Mouse (Mus musculus) urinary bladder, postnatal 25 days (tissue): ENCODE data around the gene Mecp2.
"Not testable (repeated sequence)": the region's sequence is repeated elsewhere in the genome, so short reads cannot be mapped to it uniquely, and the experiment has no call there.

Experiments
- DNase-seq: peaks from one replicate; pipeline ENCODE4 v3.0.0; 2022; ENCODE audit warnings: low spot score

The Mecp2 gene

DNA sequence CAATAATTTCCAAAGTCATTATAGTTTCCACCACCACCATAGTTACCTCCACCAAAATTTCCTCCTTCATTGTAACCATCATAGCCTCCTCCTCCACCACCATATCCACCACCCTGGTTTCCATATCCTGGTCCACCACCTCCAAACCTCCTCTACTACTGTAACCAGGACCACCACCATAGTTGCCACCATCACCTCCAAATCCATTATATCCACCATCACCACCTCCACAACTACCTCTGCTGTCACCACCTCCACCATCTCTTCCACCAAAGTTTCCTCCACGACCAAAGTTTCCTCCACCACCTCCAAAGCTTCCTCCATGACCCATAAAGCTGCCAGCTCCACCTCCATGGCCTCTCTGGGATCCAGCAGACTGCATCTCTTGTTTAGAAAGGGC lies at the start of gene Mecp2:
Gene Mecp2, minus strand, starts transcription at position 101 of the 400 bp plus-strand sequence.
- DNase-seq = not testable (repeated sequence)

DNA sequence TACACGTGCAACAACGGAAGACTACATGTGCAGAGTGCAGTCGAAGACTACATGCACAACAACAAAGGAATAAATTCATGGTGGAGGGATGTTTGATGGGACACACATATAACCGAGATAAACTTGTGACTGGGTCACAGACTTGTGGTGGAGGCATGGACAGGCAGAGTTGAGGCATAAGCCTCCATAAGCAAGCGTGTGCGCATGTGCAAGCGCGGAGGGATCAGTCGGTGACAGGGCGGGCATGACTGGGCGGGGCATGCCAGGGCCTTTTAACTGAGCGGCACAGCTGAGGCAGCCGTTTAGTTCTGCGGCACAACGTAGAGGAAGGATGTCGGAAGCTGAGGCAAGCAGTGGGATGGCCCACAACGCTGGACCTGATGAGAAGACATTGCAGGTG lies 41.8 kb upstream of the Mecp2 start, which contains the start of gene Tktl1:
Gene Tktl1, plus strand, starts transcription at position 301 of the 400 bp plus-strand sequence.
- DNase-seq = no peak

DNA sequence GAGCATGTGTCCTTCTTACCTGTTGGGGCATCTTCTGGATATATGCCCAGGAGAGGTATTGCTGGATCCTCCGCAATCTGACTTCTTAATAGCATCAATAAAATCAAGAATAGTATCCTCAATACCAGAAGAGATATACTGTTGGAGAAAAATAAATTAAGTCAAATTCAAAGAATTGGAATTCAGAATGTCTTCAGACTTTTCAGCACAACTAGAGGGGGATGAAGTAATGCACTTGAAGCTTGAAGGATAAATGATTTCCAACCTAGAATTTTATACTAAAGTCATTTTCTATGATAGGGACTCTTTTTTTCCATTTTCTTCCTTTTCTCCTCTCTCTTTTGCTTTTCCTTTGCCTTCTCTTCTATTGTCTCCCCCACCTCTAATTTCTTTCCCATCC lies 32.6 kb upstream of the Mecp2 start, which contains the start of gene Tex28:
Gene Tex28, minus strand, starts transcription at position 101 of the 400 bp plus-strand sequence.
- DNase-seq = no peak

DNA sequence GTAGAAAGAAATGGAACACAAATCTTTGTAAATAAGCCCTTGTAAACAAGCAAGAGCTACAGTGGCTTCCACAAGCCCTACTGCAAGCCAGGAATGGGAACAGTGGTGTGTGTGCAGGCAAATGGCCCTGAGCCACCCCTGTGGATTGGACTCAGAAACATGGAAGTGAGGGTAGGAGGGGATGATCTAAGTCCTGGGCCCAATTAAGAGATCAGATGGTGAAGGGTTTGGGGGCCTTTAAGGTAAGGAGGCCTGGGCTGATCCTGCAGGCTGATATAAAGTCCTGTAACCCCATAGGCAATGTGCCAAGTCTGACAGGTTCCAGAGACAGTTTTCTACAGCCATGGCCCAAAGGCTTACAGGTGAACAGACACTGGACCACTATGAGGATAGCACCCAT lies 8.0 kb downstream of the Mecp2 start, which contains the start of gene Opn1mw:
Gene Opn1mw, plus strand, starts transcription at position 301 of the 400 bp plus-strand sequence.
- DNase-seq = no peak

DNA sequence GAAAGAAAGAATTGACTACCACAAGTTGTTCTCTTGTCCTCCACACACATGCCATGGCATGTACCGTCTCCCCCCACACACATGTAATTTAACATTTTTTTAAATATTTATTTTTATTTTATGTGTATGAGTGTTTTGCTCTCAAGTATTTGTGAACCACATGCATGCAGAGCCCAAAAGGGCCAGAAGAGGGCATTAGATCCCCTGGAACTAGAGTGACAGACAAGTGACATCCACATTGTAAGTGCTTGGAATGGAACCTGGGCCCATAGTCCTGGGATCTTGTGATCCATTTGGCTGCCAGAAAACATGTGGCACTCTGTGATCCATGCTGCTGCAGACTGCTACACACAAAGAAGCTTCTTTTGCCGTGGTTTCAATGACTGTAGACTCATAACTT lies 10.2 kb downstream of the Mecp2 start:
- no peak for DNase-seq

DNA sequence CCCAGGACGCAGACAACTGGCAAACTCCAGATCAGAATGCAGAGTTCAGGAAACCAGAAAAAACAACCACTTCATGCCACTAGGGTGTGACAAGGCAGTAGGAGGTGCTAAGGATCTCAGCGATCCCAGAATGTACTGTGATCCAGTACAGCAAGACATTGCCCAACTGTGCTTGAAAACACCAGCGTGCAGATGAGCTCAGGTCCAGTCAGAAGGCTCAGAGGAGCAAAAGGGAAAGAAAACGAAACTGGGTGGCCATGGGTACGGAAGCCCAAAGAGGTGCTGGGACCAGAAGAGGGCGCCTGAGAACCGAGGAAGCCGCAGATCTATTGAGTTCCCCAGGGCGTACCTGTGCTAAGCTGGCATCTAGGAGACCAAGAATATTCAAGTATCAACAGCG lies 19.7 kb downstream of the Mecp2 start:
- peak; percentile 45 for DNase-seq

DNA sequence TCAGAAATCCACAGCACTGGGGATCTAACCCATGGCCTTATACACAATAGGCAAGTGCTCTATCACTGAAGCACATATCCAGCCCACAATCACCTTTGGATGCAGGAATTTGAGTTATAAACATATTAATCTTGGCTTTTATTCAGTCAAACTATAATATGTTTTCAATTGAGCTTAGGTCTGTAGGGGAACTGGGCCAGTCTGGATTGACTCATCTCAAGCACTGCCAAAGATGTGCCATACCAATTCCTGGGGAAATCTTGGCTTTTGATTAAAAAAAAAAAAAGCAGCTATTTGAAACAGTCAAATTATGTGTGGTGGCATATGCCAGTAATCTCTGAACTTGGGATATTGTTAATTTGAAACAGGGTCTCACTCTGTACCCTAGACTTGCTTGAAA lies 21.1 kb downstream of the Mecp2 start:
- no peak for DNase-seq

DNA sequence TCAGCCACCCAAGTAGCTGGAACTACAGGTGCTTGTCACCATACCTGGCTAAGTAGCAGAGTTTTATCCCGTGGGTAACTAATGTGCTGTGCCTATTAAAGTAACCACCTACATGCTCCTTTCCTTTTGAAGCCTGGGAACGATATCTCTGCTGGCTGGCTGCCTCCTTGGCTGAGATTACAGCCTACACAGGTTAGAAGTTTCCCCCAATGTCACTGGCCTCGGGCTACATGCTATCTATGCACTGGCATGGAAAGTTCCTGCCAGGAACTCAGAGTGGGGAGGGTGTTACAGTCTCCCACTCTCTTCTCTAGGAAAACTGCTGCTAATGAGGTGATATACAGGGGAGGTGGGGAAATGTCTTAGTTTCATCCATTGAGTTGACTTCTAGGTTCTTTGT lies 26.4 kb downstream of the Mecp2 start:
- DNase-seq = no peak

- DNase-seq = no peak
Measured at GRCm38 (mm10) chrX:74105916-74106315, 29.2 kb downstream of the Mecp2 start.

- no peak for DNase-seq
Measured at GRCm38 (mm10) chrX:74103457-74104188, 31.5 kb downstream of the Mecp2 start.

- no peak for DNase-seq
Measured at GRCm38 (mm10) chrX:74095130-74095529, 40.0 kb downstream of the Mecp2 start.

DNA sequence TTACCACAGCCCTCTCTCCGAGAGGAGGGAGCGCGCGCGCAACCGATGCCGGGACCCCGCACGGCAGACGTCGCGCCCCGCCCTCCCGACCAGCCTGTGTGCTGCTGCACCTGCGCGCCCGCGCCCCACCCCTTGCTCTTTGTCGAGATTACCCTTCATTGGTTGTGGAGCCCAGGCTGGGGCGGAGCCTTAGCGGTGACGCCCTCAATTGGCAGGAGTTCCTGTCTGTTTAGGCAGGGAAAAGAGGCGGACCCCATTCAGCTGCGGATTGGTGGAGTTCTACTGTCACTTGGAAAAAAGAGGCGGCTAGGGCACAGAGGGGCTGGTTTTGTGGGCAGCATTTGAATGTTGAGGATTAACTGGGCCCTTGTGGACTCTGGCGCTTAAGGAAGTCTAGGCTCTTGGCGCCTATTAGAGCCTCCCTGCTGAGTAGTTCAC lies 49.5 kb downstream of the Mecp2 start:
- DNase-seq = peak; percentile 83

GRCm38 (mm10) chrX:74084946-74085498 lies 50.1 kb downstream of the Mecp2 start:
- DNase-seq = peak; percentile 55

DNA sequence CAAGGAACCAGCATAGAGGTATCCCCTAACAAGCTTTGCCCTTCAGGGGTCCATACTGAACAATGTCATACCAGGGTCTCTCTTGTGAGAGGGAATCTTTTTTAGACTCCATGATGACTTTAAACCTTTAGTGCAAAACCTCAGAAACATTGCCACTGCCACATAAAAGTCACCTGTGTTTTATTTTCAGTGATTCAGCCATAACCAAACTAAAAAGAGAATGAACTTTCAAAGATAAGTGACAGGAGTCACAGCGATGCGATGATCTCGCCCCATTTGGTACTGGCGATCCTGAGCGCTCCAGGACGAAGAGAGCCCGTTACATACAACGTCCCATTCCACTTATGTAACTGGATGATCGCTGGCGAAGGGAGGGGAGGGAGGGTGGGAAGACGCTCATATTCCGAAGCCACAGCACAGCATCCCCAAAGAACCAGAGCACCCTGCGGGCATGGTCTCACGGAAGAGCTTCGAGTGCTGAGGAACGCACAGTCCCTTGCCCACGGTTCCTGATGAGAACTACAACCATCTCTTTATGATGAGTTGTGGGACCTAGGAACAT lies 50.8 kb downstream of the Mecp2 start:
- DNase-seq = no peak

- DNase-seq = no peak
Measured at GRCm38 (mm10) chrX:74070794-74071193, 64.4 kb downstream of the Mecp2 start.

- DNase-seq = no peak
Measured at GRCm38 (mm10) chrX:74067891-74068290, 67.3 kb downstream of the Mecp2 start.

- no peak for DNase-seq
Measured at GRCm38 (mm10) chrX:74045107-74045506, 90.1 kb downstream of the Mecp2 start.

DNA sequence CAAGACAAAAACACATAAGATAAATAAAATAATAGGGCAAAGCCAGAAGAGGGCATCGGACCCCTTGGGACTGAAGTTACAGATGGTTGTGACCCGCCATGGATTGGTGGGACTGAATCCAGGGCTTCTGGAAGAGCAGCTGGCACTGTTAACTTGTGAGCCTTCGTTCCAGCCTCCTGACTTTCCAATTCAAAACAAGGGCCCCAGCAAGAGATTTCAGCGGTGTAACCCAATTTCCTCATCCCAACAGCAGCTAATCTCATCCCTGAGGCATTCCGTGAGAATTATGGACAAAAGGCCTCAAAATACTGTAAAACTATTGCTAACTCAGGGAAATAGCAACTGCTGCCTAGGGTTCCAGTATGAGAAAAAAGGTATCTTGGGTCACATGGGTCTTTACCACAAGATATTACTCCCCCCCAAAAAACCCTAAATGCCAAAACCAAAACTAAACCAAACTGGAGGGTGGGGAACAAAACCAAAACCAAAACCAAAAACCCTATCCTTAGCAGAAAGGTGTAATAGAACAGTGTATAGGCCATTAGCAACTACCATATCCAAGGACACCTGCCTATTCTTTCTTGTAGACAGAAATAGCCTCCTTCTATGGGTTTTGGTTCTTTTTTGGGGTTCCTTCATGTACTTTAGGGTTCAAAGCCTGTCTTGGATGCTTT lies 97.3 kb downstream of the Mecp2 start:
- no peak for DNase-seq

- DNase-seq = no peak
Measured at GRCm38 (mm10) chrX:74030000-74030399, 105.2 kb downstream of the Mecp2 start.

DNA sequence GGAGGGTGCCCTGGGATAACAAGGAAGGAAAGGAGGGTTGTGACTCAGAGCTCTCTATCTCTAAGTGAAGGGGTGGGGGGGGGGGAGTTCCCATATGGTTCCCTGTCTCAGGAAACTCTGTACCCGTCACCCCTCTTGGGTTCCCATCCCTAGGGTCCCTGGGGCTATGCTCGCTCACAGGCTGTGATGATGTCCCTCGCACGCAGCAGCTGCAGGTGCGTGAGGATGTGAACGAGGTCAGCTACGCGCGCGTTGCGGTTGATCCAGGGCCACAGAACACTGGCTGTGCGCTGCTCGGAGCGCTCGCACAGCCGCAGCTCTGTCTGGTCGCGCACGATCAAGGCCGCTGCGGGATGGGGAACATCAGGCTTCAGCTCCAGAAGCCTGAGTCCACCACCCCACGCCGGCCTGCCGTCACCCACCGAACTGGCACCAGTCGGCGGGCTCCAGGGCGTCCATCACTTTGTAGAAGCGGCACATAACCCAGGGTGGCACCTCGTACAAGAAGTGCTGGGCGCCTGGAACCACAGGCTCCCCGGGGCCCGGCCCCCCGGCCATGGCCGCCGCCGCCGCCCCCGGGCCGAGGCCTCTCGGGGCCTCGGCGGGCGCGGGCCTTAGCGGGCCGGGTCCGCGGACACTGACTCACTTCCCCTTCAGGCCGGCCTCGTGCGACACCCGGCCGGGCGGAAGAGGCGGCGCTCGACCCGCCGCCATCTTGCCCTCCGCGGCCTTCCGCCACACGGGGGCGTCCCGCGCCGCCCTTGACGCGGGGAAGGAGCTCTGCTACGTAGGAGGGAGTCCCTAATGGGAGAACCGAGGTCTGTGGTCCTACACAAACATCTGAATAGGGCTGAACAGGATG lies 111.7 kb downstream of the Mecp2 start, which contains the start of gene Irak1:
Gene Irak1, minus strand, starts transcription at position 731 of the 862 bp plus-strand sequence.
- peak; percentile 73 for DNase-seq

GRCm38 (mm10) chrX:74022795-74023187 lies 112.4 kb downstream of the Mecp2 start:
- no peak for DNase-seq

- no peak for DNase-seq
Measured at GRCm38 (mm10) chrX:74014597-74014996, 120.6 kb downstream of the Mecp2 start.
